Mouse (Mus musculus): Measurements from ENCODE around the gene Dip2c. TPM values are rescaled to one million over a fixed set of nuclear protein-coding genes. Genes with fewer than 3 reads are reported as not detected.

Gene Dip2c
- total RNA-seq, 2 experiments from 2014 or later, result 71.6 TPM

- DNase-seq (ENCODE audit: low spot score in 2 of 2), result no peak
- intact Hi-C loops (cut with DNase I), result no loop called here
Observed at GRCm38 (mm10) chr13:9314713-9315112, 38.4 kb downstream of the Dip2c start.

DNA sequence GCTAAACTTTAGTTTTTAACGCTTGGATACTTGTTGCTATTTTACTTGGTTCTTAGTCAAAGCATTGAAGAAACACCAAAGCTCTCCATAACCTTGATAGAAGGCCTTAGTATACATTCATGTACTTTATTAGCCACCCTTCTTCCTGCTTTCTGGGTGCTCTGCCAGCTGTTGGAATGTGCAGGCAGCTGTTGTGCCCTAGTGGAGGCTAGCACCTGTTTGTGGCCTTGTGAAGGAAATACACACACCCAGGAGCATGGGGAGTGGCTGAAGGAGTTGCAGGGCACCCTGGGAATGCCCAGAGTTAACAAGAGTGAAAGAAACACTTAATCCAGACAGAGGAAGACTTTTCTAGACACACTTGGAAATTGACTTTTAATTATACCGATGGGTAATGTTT lies 43.4 kb downstream of the Dip2c start:
- no peak for DNase-seq (ENCODE audit: low spot score in 2 of 2)
- intact Hi-C loops (cut with DNase I), result no loop called here

GRCm38 (mm10) chr13:9325262-9325661 lies 48.9 kb downstream of the Dip2c start:
- no peak for DNase-seq (ENCODE audit: low spot score in 2 of 2)
- intact Hi-C loops (cut with DNase I), result no loop called here

DNA sequence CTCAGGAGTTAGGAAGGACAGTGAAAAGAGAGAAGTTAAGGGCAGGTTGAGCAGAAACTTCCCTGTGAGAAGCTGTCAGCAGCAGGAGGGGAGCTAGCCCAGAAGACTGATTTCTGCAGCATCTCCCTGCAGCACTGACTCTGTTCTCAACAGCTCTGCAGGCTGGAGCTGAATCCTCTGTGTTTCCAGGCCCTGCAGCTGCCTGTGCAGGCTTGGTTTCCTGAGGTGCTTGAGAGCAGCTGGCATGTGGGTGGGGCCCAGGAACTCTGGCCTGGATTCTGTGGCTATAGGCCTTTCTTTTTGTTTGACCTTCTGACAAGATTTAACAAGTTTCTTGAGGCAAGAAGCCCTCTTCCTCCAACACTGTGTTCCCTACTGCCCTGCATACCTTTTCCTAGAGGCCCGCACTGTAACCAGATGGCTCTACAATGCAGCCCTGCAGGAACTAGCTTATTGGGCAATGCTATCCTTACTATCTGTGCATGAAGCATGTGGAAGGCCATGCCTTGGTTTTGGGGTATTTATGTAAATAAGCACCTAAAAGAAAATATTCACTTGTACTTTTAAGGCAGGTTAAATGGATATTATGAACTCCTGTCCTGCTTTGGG lies 53.1 kb downstream of the Dip2c start:
- intact Hi-C loops (cut with DNase I), result no loop called here
- no peak for DNase-seq (ENCODE audit: low spot score in 2 of 2)

DNA sequence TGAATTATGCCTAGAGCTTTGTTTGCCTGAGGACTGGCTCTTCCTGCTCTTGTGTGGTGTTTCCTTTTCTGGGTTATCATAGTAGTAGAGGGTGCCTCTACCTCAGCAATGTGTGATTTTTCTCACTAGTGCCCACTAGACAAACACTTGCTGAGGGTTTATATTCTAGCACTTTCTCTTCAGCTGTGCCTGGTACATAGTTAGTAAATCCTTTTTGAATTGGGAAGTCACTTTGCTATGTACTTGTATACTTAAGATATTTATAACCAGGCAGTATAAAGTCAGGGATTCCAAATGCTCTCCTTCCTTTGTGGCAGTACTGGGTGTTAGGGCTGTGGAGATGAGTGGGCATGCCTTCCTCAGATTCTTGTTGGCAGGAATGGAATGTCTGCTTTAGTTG lies 56.9 kb downstream of the Dip2c start:
- intact Hi-C loops (cut with DNase I), result no loop called here
- DNase-seq (ENCODE audit: low spot score in 2 of 2), result no peak

GRCm38 (mm10) chr13:9340293-9340692 lies 64.0 kb downstream of the Dip2c start:
- intact Hi-C loops (cut with DNase I), result no loop called here

DNA sequence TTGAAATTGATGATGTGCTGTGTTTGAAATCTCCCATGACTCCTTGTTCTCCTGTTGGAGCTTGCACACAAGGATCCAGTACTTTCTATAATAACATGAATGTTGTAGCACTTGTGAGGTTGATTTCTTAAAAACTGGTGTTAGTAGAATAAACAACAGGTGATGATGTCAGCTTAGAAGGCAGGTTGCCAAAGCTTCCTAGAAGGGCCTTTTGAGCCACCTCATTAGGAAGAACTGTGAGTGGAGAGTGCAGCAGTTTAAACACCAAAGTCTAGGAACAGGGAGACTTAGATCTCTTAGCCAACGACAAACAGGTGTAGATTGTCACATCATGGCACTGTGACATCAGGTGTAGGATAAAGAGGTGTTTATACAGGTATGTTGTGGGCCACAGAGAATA lies 66.4 kb downstream of the Dip2c start:
- intact Hi-C loops (cut with DNase I), result no loop called here
- DNase-seq (ENCODE audit: low spot score in 2 of 2), result no peak

More at GRCm38 (mm10) chr13:9340293-9340692, 64.0 kb downstream of the Dip2c start:
- DNase-seq (ENCODE audit: low spot score in 2 of 2), result no peak

- DNase-seq (ENCODE audit: low spot score in 2 of 2), result no peak
- intact Hi-C loops (cut with DNase I), result no loop called here
Observed at GRCm38 (mm10) chr13:9347448-9347847, 71.1 kb downstream of the Dip2c start.

- DNase-seq (ENCODE audit: low spot score in 2 of 2), result peak; percentile 54 to 72
- intact Hi-C loops (cut with DNase I), result no loop called here
Observed at GRCm38 (mm10) chr13:9350670-9351069, 74.3 kb downstream of the Dip2c start.

DNA sequence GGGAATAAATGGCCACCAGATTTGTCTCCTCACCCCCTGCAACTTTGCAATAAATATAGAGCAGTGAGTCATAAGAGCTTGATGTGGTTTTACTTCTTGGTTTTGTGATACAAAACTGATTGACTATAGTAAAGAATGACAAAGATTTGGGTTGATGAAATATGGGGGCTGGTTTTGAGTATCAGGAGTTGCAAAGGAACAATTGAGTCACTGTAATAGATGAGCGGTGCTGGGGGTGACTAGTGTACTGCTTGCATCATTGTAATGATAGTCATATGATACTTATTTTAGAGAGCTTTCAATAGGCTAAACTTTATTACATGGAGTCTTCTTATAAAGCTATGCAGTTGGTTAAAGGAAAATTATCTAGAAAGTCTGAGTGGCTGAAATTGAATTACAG lies 77.6 kb downstream of the Dip2c start:
- DNase-seq (ENCODE audit: low spot score in 2 of 2), result no peak
- intact Hi-C loops (cut with DNase I), result no loop called here

DNA sequence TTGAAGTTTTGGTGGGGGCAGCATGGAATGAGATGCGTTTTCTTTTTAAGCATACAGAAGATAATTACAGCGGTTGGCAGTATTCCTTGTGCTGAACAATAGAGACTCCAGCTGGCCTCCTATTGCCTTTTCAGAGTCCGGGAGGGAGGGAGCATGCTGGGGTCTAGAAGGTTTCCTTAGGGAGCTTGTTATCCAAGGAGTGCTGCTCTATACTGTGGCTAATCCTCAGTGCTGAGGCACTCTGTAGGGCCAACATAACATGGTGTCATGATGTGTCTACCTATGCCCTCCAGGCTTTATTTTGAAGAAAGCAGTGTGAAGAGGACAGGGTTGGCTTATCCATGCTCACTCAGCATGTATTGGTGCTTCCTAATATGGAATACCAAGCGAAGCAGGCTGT lies 79.0 kb downstream of the Dip2c start:
- intact Hi-C loops (cut with DNase I), result no loop called here
- no peak for DNase-seq (ENCODE audit: low spot score in 2 of 2)

DNA sequence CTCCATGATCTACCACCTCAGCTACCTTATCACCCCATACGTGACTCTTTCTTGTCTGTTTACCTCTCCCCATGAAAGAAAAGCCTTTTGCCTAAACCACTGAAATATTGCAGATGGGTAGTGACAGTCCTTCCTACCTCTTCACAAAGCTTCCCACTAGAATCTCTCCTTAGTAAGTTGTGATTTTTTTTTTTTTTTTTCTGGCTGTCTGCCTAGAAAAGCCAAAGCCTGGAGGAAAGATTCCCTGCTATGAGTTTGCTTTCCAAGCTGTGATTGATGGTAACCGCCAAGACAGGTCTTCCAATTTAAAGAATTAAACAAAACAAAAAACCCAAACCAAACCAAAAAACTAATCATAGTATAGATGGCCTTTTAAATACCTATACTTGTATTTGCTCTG lies 85.1 kb downstream of the Dip2c start:
- intact Hi-C loops (cut with DNase I), result no loop called here
- DNase-seq (ENCODE audit: low spot score in 2 of 2), result peak in 1 of 2 experiments; percentile 28

DNA sequence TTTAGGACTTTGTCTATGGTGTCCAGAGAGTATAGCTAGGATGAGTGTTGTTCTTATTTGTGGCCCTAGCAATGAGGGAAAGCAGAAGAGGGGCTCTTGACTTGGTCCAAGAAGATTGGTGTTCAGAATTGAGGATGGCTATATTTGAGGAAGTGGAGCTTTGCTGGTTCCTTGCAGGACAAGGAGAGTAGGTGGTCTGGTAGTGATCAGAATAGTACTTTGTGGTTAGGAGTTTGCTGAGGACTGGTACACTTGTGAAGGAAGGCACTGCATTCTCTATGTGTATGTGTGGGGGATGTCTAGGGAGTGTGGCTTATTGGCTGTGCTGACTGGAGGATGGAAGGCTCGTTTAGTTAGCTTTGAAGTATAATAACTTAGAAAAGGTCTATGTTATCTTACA lies 95.1 kb downstream of the Dip2c start:
- intact Hi-C loops (cut with DNase I), result no loop called here

GRCm38 (mm10) chr13:9377130-9377529 lies 100.8 kb downstream of the Dip2c start:
- peak in 1 of 2 experiments; percentile 11 for DNase-seq (ENCODE audit: low spot score in 2 of 2)
- intact Hi-C loops (cut with DNase I), result no loop called here

More for the DNA sequence above, 95.1 kb downstream of the Dip2c start:
- DNase-seq (ENCODE audit: low spot score in 2 of 2), result no peak

DNA sequence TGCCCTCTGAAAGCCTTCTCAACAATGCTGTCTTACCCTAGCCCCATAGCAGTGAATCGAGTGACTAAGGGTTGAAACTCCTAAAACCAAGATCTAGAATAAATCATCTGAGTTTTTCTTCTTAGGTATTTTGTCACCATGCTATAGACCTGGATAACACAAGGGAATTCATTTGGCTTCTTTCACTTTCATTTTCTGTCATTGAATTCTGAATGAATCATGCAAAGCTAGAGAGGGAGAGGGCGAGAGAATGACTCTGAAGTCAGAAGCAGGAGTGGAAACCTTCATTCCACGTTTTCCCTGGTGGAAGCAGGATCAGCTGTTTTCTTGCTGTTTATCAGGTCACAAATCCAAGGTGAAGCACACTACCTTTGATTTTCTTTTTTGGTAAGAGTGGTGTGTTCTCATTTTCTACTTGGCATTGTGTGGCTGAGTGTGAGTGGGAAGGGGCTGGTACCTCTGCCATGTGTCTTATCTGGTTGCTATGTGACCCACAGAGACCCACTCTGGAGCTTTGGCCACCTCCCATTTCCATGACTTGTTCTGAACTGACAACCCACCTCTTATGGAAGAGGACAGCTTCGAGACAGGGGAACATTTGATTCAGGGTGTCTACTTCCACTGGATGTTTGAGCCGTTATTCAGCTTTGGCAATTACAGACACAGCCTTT lies 104.5 kb downstream of the Dip2c start:
- no peak for DNase-seq (ENCODE audit: low spot score in 2 of 2)
- intact Hi-C loops (cut with DNase I), result no loop called here

DNA sequence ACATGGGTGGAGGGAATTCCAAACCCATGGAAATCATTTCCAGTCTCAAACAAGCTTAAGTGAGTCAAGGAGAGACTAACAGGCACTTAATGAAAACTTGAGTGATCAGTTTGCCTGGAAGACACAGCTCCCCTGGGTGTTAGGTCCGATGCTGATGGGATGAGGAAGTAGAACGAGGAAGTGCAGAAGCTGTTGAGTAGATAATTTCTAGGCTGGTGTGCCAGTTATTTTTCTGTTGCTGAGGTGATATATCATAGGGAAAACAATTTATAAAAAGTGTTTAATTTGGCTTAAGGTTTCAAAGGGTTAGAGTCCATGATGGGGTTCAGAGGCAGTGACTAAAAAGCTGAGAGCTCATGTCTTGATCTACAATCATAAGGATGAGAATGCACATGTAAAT lies 111.7 kb downstream of the Dip2c start:
- no peak for DNase-seq (ENCODE audit: low spot score in 2 of 2)
- intact Hi-C loops (cut with DNase I), result no loop called here

- intact Hi-C loops (cut with DNase I), result no loop called here
- DNase-seq (ENCODE audit: low spot score in 2 of 2), result peak in 1 of 2 experiments; percentile 20
Observed at GRCm38 (mm10) chr13:9389334-9389733, 113.0 kb downstream of the Dip2c start.

DNA sequence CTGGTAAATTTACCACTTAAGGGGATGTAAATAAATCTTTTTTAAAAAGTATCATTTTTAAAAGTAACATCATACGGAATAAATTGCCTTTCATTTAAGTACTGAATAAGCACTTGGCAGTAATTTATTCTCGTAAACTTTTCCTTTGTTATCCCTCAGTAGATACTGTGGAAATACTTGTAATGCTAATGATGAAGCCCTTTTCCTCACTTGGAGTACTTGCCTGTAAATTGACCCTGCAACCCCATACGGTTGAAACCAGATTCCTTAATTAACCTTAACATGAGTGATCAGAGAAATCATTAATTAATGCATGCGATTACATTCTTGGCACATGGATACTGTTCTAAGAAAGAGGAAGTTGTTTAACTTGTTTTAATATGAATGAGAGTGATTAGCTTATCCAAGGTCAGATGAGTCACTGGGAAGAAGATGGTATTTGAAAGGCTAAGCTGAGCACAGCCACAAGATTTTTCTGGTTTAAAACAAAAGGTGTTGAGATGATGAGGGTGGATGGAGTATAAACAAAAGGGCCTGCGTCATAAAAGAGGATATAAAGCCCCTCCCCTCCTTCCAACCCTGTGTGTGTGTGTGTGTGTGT lies 114.0 kb downstream of the Dip2c start:
- intact Hi-C loops (cut with DNase I), result no loop called here
- DNase-seq (ENCODE audit: low spot score in 2 of 2), result no peak

- intact Hi-C loops (cut with DNase I), result no loop called here
- no peak for DNase-seq (ENCODE audit: low spot score in 2 of 2)
Observed at GRCm38 (mm10) chr13:9393470-9393869, 117.1 kb downstream of the Dip2c start.

DNA sequence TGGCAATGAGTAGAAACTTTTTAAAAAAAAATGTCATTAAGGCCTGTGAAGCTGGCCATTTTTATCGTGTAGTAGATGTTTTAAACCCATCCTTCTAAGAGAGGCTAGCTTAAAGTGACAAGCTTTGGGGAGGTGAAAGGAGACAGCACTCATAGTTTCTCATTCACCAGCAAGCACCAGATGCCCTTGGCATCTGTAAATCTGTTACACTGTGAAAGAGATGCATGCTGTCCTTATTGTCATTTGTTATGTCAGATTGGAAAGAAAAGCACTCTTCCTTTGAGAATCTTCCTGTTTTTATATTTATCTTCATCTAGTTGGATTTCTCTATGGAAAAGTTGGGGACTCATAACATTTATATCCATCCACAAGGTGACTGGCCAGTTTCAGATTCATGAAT lies 119.0 kb downstream of the Dip2c start:
- DNase-seq (ENCODE audit: low spot score in 2 of 2), result no peak
- intact Hi-C loops (cut with DNase I), result no loop called here

GRCm38 (mm10) chr13:9398846-9399245 lies 122.5 kb downstream of the Dip2c start:
- DNase-seq (ENCODE audit: low spot score in 2 of 2), result no peak
- intact Hi-C loops (cut with DNase I), result no loop called here
